Mouse (Mus musculus): ENCODE data around the gene Slc27a3. TPM values are rescaled to one million over a fixed set of nuclear protein-coding genes. Genes with fewer than 3 reads are reported as not detected.

The Slc27a3 gene
- total RNA-seq, 2 experiments from 2014 or later: 0.54 to 1.00 TPM

- intact Hi-C loops (cut with DNase I): no loop called here
- no peak for DNase-seq
Measured at GRCm38 (mm10) chr3:90392661-90393060, 2.9 kb upstream of the Slc27a3 start.

DNA sequence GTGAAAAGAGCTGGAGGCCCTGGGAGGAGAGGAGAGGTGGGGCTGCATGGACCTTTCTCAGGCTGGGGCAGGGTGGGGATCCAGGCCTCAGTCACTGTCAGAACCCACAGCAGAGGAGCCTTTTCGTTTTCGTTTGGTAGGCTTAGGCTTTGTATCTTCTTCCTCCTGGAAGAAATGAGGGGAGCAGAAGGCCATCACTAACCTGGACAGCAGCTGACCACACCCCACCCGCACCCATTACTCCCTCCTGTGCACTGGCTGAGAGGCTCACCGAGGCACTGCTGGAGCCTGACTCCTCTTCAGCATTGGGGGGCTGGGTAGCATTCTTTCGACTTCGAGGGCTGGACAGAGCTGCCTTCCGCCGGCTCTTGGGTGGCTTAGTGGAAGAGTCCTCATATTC, 2.2 kb upstream of the Slc27a3 start:
- DNase-seq: no peak

DNA sequence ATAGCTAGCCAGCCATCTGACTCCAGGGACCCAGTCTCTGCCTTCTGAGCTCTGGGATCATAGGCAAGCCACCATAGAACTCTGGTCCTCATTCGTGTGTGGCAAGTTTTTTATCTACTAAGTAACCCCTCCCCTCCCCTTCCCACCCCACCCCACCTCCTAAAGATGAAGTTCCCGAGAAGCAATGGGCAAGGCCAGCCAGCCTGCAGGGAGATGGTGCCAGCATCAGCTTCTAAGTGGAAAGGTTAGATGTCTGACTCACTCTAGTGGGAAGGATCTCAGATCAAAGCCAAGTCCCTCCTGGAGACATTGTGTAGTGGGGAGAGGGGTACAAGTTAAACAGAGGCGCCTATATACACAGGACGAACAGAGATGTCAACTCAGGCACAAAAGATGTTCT, 1.3 kb upstream of the Slc27a3 start:
- no peak for DNase-seq
- intact Hi-C loops (cut with DNase I): no loop called here

More for the DNA sequence above, 2.2 kb upstream of the Slc27a3 start:
- intact Hi-C loops (cut with DNase I): no loop called here

- peak in 1 of 2 experiments; percentile 33 for DNase-seq
- intact Hi-C loops (cut with DNase I): no loop called here
Measured at GRCm38 (mm10) chr3:90388726-90389510, 820 bp downstream of the Slc27a3 start.

GRCm38 (mm10) chr3:90388192-90388591, 1.5 kb downstream of the Slc27a3 start:
- intact Hi-C loops (cut with DNase I): no loop called here

DNA sequence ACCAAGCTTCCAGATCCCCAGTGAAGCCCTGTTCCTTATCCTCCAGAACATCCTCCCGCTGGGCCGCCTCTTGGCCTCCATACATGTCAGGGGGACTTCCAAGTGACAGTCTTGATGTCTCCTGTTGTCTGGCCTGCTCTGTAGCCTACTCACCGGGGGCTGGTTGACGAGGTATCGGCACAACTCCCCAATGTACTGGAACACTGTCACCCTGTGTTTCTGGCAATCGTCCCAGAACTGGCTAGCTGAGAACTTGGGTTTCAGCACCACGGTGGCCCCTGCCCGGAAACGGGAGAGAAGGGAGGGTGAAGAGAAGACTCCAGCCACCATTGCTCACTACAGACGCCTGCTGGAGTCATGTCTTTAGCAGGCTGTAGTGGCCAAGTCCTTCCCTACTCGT, 2.3 kb downstream of the Slc27a3 start:
- DNase-seq: peak in 1 of 2 experiments; percentile 14
- intact Hi-C loops (cut with DNase I): no loop called here

More at GRCm38 (mm10) chr3:90388192-90388591, 1.5 kb downstream of the Slc27a3 start:
- DNase-seq: no peak

DNA sequence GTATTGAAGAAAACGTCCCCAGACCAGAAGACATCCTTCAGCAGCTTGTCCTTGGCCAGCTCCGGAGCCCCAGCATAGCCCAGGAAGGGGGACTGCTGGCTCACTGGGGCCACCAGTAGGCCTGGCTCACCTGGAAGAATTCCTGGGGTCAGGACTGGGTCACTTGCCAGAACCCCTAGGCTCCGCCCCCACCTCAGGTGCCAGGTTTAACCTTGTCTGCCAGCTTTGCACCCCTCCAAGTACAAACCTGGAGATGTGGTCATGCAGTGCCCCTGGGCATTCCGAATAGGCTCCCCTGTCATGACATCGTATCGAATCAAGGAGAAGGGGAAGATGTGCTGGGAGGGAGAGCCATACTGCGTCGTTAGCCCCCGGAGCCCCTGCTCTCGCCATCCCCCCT, 2.9 kb downstream of the Slc27a3 start:
- DNase-seq: no peak
- intact Hi-C loops (cut with DNase I): no loop called here

DNA sequence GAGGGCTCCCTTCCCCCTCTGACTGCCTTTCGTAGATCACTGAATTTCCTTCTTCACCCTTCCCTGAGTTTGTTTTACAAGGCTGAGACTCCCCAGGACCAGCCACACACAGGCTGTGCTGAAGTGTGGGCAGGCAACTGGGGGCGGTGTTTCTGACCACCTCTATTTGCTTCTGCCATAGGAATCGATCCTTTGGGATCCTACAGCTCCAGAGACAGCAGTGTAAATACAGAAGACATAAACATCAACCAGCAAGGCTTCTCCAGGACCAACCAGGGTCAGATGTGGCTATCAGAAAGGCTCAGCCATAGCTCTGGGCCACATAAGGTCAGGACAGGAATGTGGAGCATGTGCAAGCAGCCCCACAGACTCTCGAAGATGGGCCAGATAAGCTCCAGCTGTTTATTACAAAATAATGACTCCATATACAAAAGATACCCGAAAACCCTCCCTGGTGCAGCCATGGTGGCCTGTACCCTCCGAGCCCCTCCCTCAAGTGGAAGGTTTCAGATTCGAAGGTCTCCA, 4.8 kb downstream of the Slc27a3 start:
- DNase-seq: no peak
- intact Hi-C loops (cut with DNase I): no loop called here

GRCm38 (mm10) chr3:90383690-90384089, 6.0 kb downstream of the Slc27a3 start:
- intact Hi-C loops (cut with DNase I): no loop called here
- no peak for DNase-seq

- intact Hi-C loops (cut with DNase I): no loop called here
- no peak for DNase-seq
Measured at GRCm38 (mm10) chr3:90381727-90382126, 8.0 kb downstream of the Slc27a3 start.

DNA sequence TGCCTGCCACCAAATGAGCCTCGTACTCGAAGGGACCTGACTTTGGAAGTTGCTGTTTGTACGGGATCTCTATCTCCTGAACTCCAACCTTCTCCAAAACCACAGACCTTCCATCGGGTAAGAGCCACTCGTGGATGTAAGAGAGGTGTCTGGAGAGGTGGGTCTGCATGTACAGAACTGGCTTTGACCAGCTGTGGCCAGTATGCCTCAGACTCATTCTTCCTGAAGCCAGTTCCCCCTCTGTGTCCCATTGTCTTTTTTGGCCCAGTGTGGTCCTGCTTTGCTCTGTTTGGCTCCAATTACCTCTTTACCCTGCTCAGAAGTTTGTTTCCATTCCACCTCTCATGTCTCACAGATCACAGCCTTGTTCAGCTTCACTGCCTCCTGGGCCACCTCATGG, 11.2 kb downstream of the Slc27a3 start:
- no peak for DNase-seq
- intact Hi-C loops (cut with DNase I): no loop called here

DNA sequence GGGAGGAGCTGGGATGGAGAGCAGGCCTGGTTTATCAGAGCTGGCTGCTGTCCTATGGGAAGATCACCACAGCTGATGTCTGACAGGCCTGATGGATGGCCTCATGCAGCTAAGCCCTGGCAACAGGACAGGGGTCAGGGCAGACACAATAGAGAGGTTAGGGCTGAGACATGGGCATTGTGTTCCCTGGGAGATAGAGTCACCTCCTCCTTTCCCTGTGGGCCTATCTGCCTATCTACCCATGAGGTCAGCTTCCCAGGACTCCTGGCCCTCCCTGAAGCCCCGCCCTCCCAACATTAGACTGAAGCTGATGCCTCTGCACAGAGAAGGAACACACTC, 13.5 kb downstream of the Slc27a3 start:
- DNase-seq: no peak
- intact Hi-C loops (cut with DNase I): no loop called here

DNA sequence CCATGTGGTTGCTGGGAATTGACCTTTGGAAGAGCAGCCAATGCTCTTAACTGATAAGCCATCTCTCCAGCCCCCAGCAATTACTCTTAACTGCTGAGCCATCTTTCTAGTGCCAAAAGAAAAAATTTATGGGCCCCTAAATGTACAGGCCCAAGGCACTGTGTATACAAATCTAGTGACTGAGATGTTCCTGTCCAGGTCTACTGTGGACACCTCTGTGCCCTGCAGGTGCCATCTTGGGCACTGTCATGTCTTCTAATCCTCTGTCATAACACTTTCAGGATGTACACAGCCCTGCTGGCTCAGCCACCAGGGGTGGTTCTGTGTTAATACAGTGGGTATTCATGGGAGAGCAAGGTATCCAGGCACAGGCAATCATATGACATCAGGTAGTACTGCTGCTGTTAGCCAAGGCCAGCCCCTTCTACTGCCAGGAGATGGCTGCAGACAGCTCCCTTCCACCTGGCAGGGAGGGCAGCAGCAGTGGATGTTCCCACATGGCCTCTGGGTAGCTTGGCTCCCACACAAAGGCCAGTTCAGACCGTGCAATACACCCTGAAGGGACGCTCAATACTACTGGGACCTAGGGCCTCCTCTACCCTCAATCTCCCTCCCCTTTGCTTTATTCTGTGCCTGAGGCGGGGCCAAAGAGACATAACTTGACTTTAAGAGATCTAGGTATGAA, 14.0 kb downstream of the Slc27a3 start:
- intact Hi-C loops (cut with DNase I): no loop called here
- no peak for DNase-seq

- DNase-seq: no peak
- intact Hi-C loops (cut with DNase I): no loop called here
Measured at GRCm38 (mm10) chr3:90374368-90374767, 15.4 kb downstream of the Slc27a3 start.

- intact Hi-C loops (cut with DNase I): loop anchor here (1.0 kb wide), 3 partner anchors 83 to 153 kb away; partner anchors contain the start of gene Dennd4b
Measured at GRCm38 (mm10) chr3:90373432-90374028, 16.2 kb downstream of the Slc27a3 start.

GRCm38 (mm10) chr3:90372817-90373216, 16.9 kb downstream of the Slc27a3 start:
- no peak for DNase-seq
- intact Hi-C loops (cut with DNase I): loop anchor here (1.0 kb wide), 3 partner anchors 83 to 153 kb away; partner anchors contain the start of gene Dennd4b

More at GRCm38 (mm10) chr3:90373432-90374028, 16.2 kb downstream of the Slc27a3 start:
- DNase-seq: peak; percentile 80 to 83

- DNase-seq: no peak
- intact Hi-C loops (cut with DNase I): no loop called here
Measured at GRCm38 (mm10) chr3:90371857-90372256, 17.9 kb downstream of the Slc27a3 start.

GRCm38 (mm10) chr3:90369041-90369440, 20.7 kb downstream of the Slc27a3 start:
- DNase-seq: no peak
- intact Hi-C loops (cut with DNase I): no loop called here

DNA sequence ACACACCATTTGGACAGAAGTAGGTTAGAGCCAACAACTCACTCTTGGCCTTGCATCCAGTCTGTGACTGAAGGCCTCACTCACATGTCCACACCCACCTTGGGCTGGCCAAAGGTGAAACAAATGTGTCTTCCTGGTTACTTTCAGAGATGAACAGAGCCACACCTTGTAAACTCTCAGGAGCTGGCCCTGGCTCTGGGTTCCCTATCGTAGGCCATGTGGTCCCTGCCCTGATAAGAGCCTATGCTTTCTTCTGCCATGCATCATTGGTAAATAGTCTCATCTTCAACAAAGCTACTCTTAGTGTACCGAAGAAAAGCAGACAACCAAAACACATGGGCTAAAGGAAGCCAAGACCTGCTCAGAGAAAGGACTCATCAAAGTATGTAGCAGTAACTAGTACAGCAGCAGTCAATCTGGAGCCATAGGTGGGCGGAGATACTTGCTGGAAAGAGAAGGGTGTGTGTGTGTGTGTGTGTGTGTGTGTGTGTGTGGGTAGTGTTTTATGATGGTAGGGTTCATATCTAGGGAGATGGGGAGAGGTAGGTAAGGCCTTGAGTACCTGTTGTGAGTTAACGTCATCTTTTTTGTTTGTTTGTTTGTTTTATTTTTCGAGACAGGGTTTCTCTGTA, 22.6 kb downstream of the Slc27a3 start:
- DNase-seq: no peak
- intact Hi-C loops (cut with DNase I): no loop called here

- intact Hi-C loops (cut with DNase I): no loop called here
- no peak for DNase-seq
Measured at GRCm38 (mm10) chr3:90362346-90362745, 27.4 kb downstream of the Slc27a3 start.

DNA sequence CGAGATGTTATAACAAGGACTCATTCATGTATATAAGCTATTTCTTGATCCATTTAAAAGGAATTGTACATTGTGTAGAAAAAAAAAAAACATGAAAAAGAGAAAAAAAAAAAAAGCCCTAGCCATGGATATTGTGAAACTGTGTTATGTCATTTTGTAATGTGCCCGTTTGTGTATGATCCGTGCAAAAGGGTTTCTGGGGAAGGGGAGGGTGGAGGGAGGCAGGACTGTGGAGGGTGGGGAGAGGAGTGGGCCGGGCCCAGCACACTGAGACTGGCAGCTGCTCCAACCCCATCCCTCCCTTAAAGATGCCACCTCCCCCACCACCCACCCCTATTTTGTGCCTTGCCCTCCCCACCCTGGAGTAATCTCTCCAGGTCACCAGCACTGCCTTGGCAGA, 28.3 kb downstream of the Slc27a3 start:
- intact Hi-C loops (cut with DNase I): no loop called here
- no peak for DNase-seq

Measured in heart, postnatal 36 days (tissue).